Mouse (Mus musculus) liver, embryonic 14 days (tissue): ENCODE data around the gene Txlng. TPM values are rescaled to one million over a fixed set of nuclear protein-coding genes. Genes with fewer than 3 reads are reported as not detected.

Source experiments
- polyA plus RNA-seq: library from polyadenylated mRNA; depleted of rRNA; stranded (reverse); fragments of >200 nt; gene quantifications from 2 replicates; pipeline ENCODE4 v1.2.3, GENCODE M21; 2012; rRNA removed

The Txlng gene
- 5.5 and 6.7 TPM in 2 replicates for polyA plus RNA-seq

GRCm38 (mm10) chrX:162829203-162829708 lies at the start of gene Txlng:
Txlng (minus strand) TSS chrX:162829454.

GRCm38 (mm10) chrX:162760115-162760942 lies 68.9 kb downstream of the Txlng start, which contains the start of gene Rbbp7:
Rbbp7 (plus strand) TSS chrX:162760402.

Other genes with a start within 250 kb of the Txlng start
- 0.60 and 0.75 TPM in 2 replicates for gene Reps2, start 185.8 kb downstream of the Txlng start, polyA plus RNA-seq
- gene Rbbp7, start 69.1 kb downstream of the Txlng start, polyA plus RNA-seq = 114 and 124 TPM in 2 replicates
- 7.5 and 8.2 TPM in 2 replicates for gene Syap1, start 59.0 kb upstream of the Txlng start, polyA plus RNA-seq
- gene Ctps2, start 71.8 kb upstream of the Txlng start, polyA plus RNA-seq = 13.7 and 14.7 TPM in 2 replicates
- gene S100g, start 135.1 kb upstream of the Txlng start, polyA plus RNA-seq = 2.1 and 2.8 TPM in 2 replicates